Mouse (Mus musculus): Measurements from ENCODE around the gene Zc3h8.

DNA sequence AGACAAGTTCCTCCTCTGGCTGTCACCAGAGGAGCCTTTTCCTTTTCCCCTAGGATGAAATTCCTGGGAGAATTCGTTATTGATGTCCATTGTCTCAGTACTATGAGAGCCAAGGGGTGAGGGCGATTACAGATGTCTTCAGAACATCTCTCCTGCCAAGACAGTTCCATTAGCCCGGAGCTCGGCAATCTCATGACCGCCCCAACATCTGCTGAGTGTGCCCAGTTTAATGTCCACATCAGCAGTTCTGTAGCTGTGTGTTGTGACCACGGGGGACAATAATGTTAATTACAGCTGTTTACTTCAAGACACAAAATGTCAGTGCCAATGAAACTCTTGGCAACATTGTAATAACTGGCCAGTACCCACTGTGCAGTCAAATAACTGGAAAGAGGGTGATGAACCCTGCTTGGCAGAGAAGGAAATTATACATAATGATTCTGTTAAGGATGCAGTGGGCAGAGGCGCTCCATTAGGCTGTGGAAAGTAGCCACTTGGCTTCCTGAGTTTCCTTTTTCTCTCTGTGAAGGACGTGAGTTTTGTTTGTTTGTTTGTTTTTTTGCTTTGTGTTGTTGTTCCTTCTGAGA is 58.6 kb downstream of the Zc3h8 start:
- no peak for TF ChIP-seq CTCF (IDR thresholded peaks at IDR 0.05; ENCODE audit: low read depth)
- TF ChIP-seq EP300 (IDR thresholded peaks at IDR 0.05; ENCODE audit: low read depth), result no peak
